12 mouse cellular contexts compared by ENCODE assay signal in genomic region chr11:5436988-5437387, GRCm38 (mm10).
"Had no signal": no experiment of that assay in that cellular context is flagged by ENCODE, and none has a peak within 500 bp of the region (broad histone marks: within the 10 kb centered on the region; RNA-seq: fewer than 3 reads in every experiment).

No protein-coding gene starts in this region.

- H3K36me3 ChIP-seq: limb, embryonic 13.5 days; midbrain, embryonic 12.5 days; neural tube, embryonic 15.5 days had no signal

- H3K9me3 ChIP-seq: limb, embryonic 13.5 days; midbrain, embryonic 12.5 days; neural tube, embryonic 15.5 days had no signal

- H3K27ac ChIP-seq: kidney, postnatal 0 days; limb, embryonic 13.5 days; liver, embryonic 14.5 days; midbrain, embryonic 12.5 days; neural tube, embryonic 15.5 days had no signal

- H3K4me3 ChIP-seq: limb, embryonic 13.5 days; midbrain, embryonic 12.5 days; neural tube, embryonic 15.5 days had no signal

- DNase-seq: kidney, adult 11 months; kidney, adult 9 months; kidney, postnatal 36 days; left cerebral cortex, postnatal 4 days; right cerebral cortex, adult 18-20 months; right cerebral cortex, postnatal 25 days; thymus, postnatal 4 days had no signal

- H3K27me3 ChIP-seq: limb, embryonic 13.5 days; midbrain, embryonic 12.5 days; neural tube, embryonic 15.5 days had no signal

- H3K4me2 ChIP-seq: limb, embryonic 13.5 days; midbrain, embryonic 12.5 days; neural tube, embryonic 15.5 days had no signal

- H3K9ac ChIP-seq: liver, embryonic 14.5 days; midbrain, embryonic 12.5 days; neural tube, embryonic 15.5 days had no signal
